Mouse (Mus musculus): ENCODE results near the gene Olfr1350. TPM values are rescaled to one million over a fixed set of nuclear protein-coding genes. Genes with fewer than 3 reads are reported as not detected.
"Not testable (repeated sequence)": the region's sequence is repeated elsewhere in the genome, so short reads cannot be mapped to it uniquely, and the experiment has no call there.

Gene Olfr1350
- polyA plus RNA-seq (2015; fragmentation: Nextera tagmentation; extraction: Ambion mirVana), result not detected in 2 replicates

GRCm38 (mm10) chr7:6564541-6564940 is at the start of gene Olfr1350:
Olfr1350 (plus strand) TSS chr7:6564841.
- H3K4me2 ChIP-seq (replicated peaks; ENCODE audit: low read depth, low read length), result no peak within 1 kb of the TSS
- H3K4me3 ChIP-seq (ENCODE audit: low read length), result no peak within 1 kb of the TSS
- H3K9ac ChIP-seq (replicated peaks; ENCODE audit: low read length), result no peak within 1 kb of the TSS
- ATAC-seq (ENCODE audit: low FRiP score, low TSS enrichment), result no peak
- H3K9me3 ChIP-seq (ENCODE audit: low read length), result no peaks in the 10 kb centered on the region
- no peaks in the 10 kb centered on the region for H3K4me1 ChIP-seq (ENCODE audit: insufficient read depth, low read length)
- H3K36me3 ChIP-seq (ENCODE audit: insufficient read depth, low read length), result no peaks in the 10 kb centered on the region
- H3K27me3 ChIP-seq (ENCODE audit: insufficient read depth, low read length), result no peaks in the 10 kb centered on the region
- no peak within 1 kb of the TSS for H3K27ac ChIP-seq (ENCODE audit: low read length)

DNA sequence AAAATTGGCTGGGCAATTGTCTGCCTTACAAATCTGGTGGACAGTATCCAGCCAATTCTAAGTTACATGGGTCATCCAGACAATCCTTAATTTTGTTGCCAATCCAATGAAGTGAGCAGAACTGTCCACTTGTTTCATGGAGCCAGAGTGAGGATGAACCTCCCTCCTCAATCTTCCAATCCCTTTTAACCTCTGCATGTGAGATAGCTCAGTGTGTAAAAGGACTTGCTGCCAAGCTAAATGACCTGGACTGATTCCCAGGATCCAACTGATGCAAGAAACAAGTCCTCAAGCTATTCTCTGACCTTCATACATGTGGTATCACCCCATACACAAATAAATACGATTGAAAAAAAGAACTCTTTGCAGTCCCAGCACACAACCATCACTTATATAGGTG is 43.0 kb upstream of the Olfr1350 start:
- no peaks in the 10 kb centered on the region for H3K36me3 ChIP-seq (ENCODE audit: insufficient read depth, low read length)
- H3K27me3 ChIP-seq (ENCODE audit: insufficient read depth, low read length), result no peaks in the 10 kb centered on the region
- no peak for ATAC-seq (ENCODE audit: low FRiP score, low TSS enrichment)
- H3K4me2 ChIP-seq (replicated peaks; ENCODE audit: low read depth, low read length), result no peak overlapping the region
- peaks cover 4% of the 10 kb centered on the region; the same call in 1 of the 2 replicates for H3K9me3 ChIP-seq (ENCODE audit: low read length)
- no peak overlapping the region for H3K4me3 ChIP-seq (ENCODE audit: low read length)
- no peak overlapping the region for H3K27ac ChIP-seq (ENCODE audit: low read length)
- H3K9ac ChIP-seq (replicated peaks; ENCODE audit: low read length), result no peak overlapping the region
- no peaks in the 10 kb centered on the region for H3K4me1 ChIP-seq (ENCODE audit: insufficient read depth, low read length)
- WGBS, result 27% methylated on average over 1 of the region's 1 CpGs

GRCm38 (mm10) chr7:6522850-6523249 is 41.8 kb upstream of the Olfr1350 start, which contains the start of gene Olfr1349:
Olfr1349 (minus strand) TSS chr7:6522950.
- Histone ChIP-seq H3K4me1 (ENCODE audit: insufficient read depth, low read length) (no peaks in the 10 kb centered on the region), H3K4me3 (ENCODE audit: low read length) (no peak within 1 kb of the TSS), H3K9ac (replicated peaks; ENCODE audit: low read length) (no peak within 1 kb of the TSS), H3K27ac (ENCODE audit: low read length) (no peak within 1 kb of the TSS), H3K4me2 (replicated peaks; ENCODE audit: low read depth, low read length) (no peak within 1 kb of the TSS), H3K27me3 (ENCODE audit: insufficient read depth, low read length) (no peaks in the 10 kb centered on the region), H3K9me3 (ENCODE audit: low read length) (peaks cover 4% of the 10 kb centered on the region; the same call in 1 of the 2 replicates), H3K36me3 (ENCODE audit: insufficient read depth, low read length) (no peaks in the 10 kb centered on the region)
- 91% methylated on average over 5 of the region's 5 CpGs for WGBS
- no peak for ATAC-seq (ENCODE audit: low FRiP score, low TSS enrichment)

DNA sequence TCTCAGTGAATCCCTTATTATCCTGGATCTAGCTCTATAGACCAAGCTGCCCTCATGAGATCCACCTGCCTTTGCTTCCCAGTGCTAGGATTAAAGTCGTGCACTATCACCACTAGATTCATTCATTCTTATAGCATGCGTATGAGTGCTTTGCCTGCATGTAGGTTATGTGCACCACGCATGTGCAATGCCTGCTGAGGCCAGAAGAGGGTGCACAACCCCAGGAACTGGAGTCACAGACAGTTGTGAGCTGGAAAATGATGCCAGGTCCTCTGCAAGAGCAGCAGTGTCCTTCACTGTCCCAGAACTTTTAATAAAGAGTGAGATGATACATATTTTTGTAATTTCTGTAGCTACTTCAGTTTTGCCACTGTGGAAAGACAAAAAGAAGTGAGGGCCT is 39.6 kb upstream of the Olfr1350 start:
- WGBS, result 53% methylated on average over 3 of the region's 3 CpGs
- ATAC-seq (ENCODE audit: low FRiP score, low TSS enrichment), result no peak
- Histone ChIP-seq H3K9ac (replicated peaks; ENCODE audit: low read length) (no peak overlapping the region), H3K4me3 (ENCODE audit: low read length) (no peak overlapping the region), H3K36me3 (ENCODE audit: insufficient read depth, low read length) (no peaks in the 10 kb centered on the region), H3K9me3 (ENCODE audit: low read length) (peaks cover 4% of the 10 kb centered on the region; the same call in 1 of the 2 replicates), H3K27ac (ENCODE audit: low read length) (no peak overlapping the region), H3K4me2 (replicated peaks; ENCODE audit: low read depth, low read length) (no peak overlapping the region), H3K4me1 (ENCODE audit: insufficient read depth, low read length) (no peaks in the 10 kb centered on the region), H3K27me3 (ENCODE audit: insufficient read depth, low read length) (no peaks in the 10 kb centered on the region)

GRCm38 (mm10) chr7:6526141-6526540 is 38.5 kb upstream of the Olfr1350 start:
- no peak overlapping the region for H3K27ac ChIP-seq (ENCODE audit: low read length)
- H3K36me3 ChIP-seq (ENCODE audit: insufficient read depth, low read length), result no peaks in the 10 kb centered on the region
- no peak overlapping the region for H3K4me2 ChIP-seq (replicated peaks; ENCODE audit: low read depth, low read length)
- 63% methylated on average over 5 of the region's 5 CpGs for WGBS
- no peak for ATAC-seq (ENCODE audit: low FRiP score, low TSS enrichment)
- no peak overlapping the region for H3K9ac ChIP-seq (replicated peaks; ENCODE audit: low read length)
- H3K4me1 ChIP-seq (ENCODE audit: insufficient read depth, low read length), result no peaks in the 10 kb centered on the region
- peaks cover 4% of the 10 kb centered on the region; the same call in 1 of the 2 replicates for H3K9me3 ChIP-seq (ENCODE audit: low read length)
- H3K4me3 ChIP-seq (ENCODE audit: low read length), result no peak overlapping the region
- H3K27me3 ChIP-seq (ENCODE audit: insufficient read depth, low read length), result no peaks in the 10 kb centered on the region

DNA sequence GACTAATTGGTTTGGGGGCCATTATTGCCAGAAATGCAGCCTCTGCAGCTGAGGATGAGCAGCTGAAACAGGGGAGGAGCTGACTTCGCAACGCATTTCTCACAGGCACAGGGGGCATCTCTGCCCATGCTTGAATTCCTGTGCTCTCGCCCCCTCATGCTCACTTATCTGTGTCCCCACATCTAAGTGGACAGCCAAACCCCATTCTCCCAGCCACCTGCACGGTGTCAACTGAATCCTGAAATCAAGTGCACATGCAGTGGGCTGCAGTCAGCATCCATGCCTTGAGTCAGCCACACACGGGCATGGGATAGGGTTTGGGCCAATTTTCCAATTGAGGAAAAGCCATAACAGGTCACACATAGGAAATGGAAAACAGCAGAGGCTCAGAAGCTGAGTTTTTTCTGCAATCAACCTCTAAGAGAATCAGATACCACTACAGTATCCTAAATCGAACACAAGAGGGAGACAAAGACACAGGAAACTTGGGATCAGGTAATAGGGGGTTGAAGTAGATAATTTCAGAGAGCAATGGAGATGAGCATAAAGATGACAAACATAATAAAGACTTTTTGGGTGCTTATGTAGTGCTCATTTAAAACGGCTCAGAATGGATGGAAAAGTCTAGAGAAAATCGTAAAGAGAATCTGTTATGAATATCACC is 21.6 kb downstream of the Olfr1350 start:
- no peak overlapping the region for H3K4me2 ChIP-seq (replicated peaks; ENCODE audit: low read depth, low read length)
- WGBS, result 49% methylated on average over 8 of the region's 8 CpGs
- no peaks in the 10 kb centered on the region for H3K9me3 ChIP-seq (ENCODE audit: low read length)
- no peak overlapping the region for H3K4me3 ChIP-seq (ENCODE audit: low read length)
- no peaks in the 10 kb centered on the region for H3K4me1 ChIP-seq (ENCODE audit: insufficient read depth, low read length)
- no peaks in the 10 kb centered on the region for H3K27me3 ChIP-seq (ENCODE audit: insufficient read depth, low read length)
- H3K36me3 ChIP-seq (ENCODE audit: insufficient read depth, low read length), result no peaks in the 10 kb centered on the region
- no peak overlapping the region for H3K9ac ChIP-seq (replicated peaks; ENCODE audit: low read length)
- 0 out of 2 replicates have a peak, but pooled peaks have one; percentile 49 for ATAC-seq (ENCODE audit: low FRiP score, low TSS enrichment)
- H3K27ac ChIP-seq (ENCODE audit: low read length), result no peak overlapping the region

DNA sequence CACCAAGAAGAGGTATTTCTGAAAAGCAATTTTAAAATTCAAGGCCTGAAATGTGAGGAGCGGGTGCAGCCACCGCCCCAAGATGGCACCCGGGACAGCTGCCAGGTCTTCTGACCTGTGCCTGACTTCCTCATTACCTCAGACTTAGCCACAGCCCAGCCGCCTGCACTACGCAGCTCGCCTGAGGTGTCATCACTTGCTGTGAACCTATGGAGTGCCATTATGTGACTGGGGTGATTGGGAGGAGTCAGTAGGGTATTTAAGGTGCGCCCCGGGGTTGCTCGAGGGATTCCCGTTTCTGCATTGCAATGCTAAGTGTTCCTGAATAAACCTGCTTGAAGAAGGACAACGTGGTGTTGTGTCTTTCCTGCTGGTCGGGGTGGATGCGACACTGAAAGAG is 24.1 kb downstream of the Olfr1350 start:
- 88% methylated on average over 13 of the region's 13 CpGs for WGBS

DNA sequence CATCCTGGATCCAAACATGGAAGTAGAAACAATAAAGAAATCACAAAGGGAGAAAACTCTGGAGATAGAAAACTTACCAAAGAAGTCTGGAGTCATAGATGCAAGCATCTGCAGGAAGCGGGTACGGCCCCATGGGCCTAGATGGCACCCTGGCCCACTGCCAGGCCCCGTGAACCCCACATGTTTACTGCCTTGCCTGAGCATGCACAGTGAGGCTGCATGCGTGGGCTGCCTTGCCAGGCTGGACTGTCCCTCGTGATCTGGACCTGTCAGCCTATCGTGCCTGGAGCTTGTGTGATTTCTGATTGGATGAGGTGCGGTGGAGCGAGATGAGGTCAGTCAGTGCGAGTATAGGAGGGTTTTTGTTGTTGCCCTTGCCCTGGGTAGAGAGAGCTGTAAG is 38.7 kb downstream of the Olfr1350 start:
- H3K4me2 ChIP-seq (replicated peaks; ENCODE audit: low read depth, low read length), result no peak overlapping the region
- no peak overlapping the region for H3K4me3 ChIP-seq (ENCODE audit: low read length)
- no peak overlapping the region for H3K27ac ChIP-seq (ENCODE audit: low read length)
- ATAC-seq (ENCODE audit: low FRiP score, low TSS enrichment), result no peak
- H3K9ac ChIP-seq (replicated peaks; ENCODE audit: low read length), result no peak overlapping the region
- 86% methylated on average over 9 of the region's 9 CpGs for WGBS
- no peaks in the 10 kb centered on the region for H3K36me3 ChIP-seq (ENCODE audit: insufficient read depth, low read length)
- H3K9me3 ChIP-seq (ENCODE audit: low read length), result 0 out of 2 replicates have a peak, but pooled peaks cover 11% of the 10 kb centered on the region
- H3K27me3 ChIP-seq (ENCODE audit: insufficient read depth, low read length), result no peaks in the 10 kb centered on the region
- H3K4me1 ChIP-seq (ENCODE audit: insufficient read depth, low read length), result no peaks in the 10 kb centered on the region

More for the DNA sequence above, 24.1 kb downstream of the Olfr1350 start:
- H3K36me3 ChIP-seq (ENCODE audit: insufficient read depth, low read length); H3K4me1 ChIP-seq (ENCODE audit: insufficient read depth, low read length); H3K4me2 ChIP-seq (replicated peaks; ENCODE audit: low read depth, low read length); H3K27me3 ChIP-seq (ENCODE audit: insufficient read depth, low read length); H3K9ac ChIP-seq (replicated peaks; ENCODE audit: low read length); H3K4me3 ChIP-seq (ENCODE audit: low read length); H3K9me3 ChIP-seq (ENCODE audit: low read length); H3K27ac ChIP-seq (ENCODE audit: low read length); ATAC-seq (ENCODE audit: low FRiP score, low TSS enrichment): not testable (repeated sequence)

Other genes starting within 250 kb of the Olfr1350 start
- 5.8 and 6.3 TPM in 2 replicates for gene Zfp583, start 233.6 kb upstream of the Olfr1350 start, polyA plus RNA-seq (2015; fragmentation: Nextera tagmentation; extraction: Ambion mirVana)
- 2.3 TPM in 2 replicates for gene Gm3854, start 221.1 kb upstream of the Olfr1350 start, polyA plus RNA-seq (2015; fragmentation: Nextera tagmentation; extraction: Ambion mirVana)
- gene Zfp78, start 201.6 kb upstream of the Olfr1350 start, polyA plus RNA-seq (2015; fragmentation: Nextera tagmentation; extraction: Ambion mirVana), result 1.6 and 3.9 TPM in 2 replicates
- 8.9 and 9.0 TPM in 2 replicates for gene Zfp28, start 181.5 kb upstream of the Olfr1350 start, polyA plus RNA-seq (2015; fragmentation: Nextera tagmentation; extraction: Ambion mirVana)
- 0.35 TPM in 1 of 2 replicates, not detected in the other for gene Smim17, start 166.1 kb upstream of the Olfr1350 start, polyA plus RNA-seq (2015; fragmentation: Nextera tagmentation; extraction: Ambion mirVana)
- gene Gm20715, start 154.6 kb upstream of the Olfr1350 start, polyA plus RNA-seq (2015; fragmentation: Nextera tagmentation; extraction: Ambion mirVana), result not detected in 2 replicates
- not detected in 2 replicates for gene Olfr1344, start 126.2 kb upstream of the Olfr1350 start, polyA plus RNA-seq (2015; fragmentation: Nextera tagmentation; extraction: Ambion mirVana)
- not detected in 2 replicates for gene Olfr1336, start 108.7 kb upstream of the Olfr1350 start, polyA plus RNA-seq (2015; fragmentation: Nextera tagmentation; extraction: Ambion mirVana)
- gene Olfr1346, start 97.7 kb upstream of the Olfr1350 start, polyA plus RNA-seq (2015; fragmentation: Nextera tagmentation; extraction: Ambion mirVana), result not detected in 2 replicates
- gene Olfr5, start 77.9 kb upstream of the Olfr1350 start, polyA plus RNA-seq (2015; fragmentation: Nextera tagmentation; extraction: Ambion mirVana), result not detected in 2 replicates
- not detected in 2 replicates for gene Olfr1347, start 65.1 kb upstream of the Olfr1350 start, polyA plus RNA-seq (2015; fragmentation: Nextera tagmentation; extraction: Ambion mirVana)
- not detected in 2 replicates for gene Olfr1348, start 56.1 kb upstream of the Olfr1350 start, polyA plus RNA-seq (2015; fragmentation: Nextera tagmentation; extraction: Ambion mirVana)
- gene Olfr1349, start 41.9 kb upstream of the Olfr1350 start, polyA plus RNA-seq (2015; fragmentation: Nextera tagmentation; extraction: Ambion mirVana), result not detected in 2 replicates
- 3.1 and 3.8 TPM in 2 replicates for gene Zim1, start 131.6 kb downstream of the Olfr1350 start, polyA plus RNA-seq (2015; fragmentation: Nextera tagmentation; extraction: Ambion mirVana)
- 145 and 166 TPM in 2 replicates for gene Peg3, start 165.6 kb downstream of the Olfr1350 start, polyA plus RNA-seq (2015; fragmentation: Nextera tagmentation; extraction: Ambion mirVana)
- gene Usp29, start 165.7 kb downstream of the Olfr1350 start, polyA plus RNA-seq (2015; fragmentation: Nextera tagmentation; extraction: Ambion mirVana), result 5.2 and 6.5 TPM in 2 replicates